Mouse (Mus musculus) liver, embryonic 12.5 days (tissue): ENCODE measurements at regions not wholly inside any gene's neighbourhood (a gene's known extent, or its start where the extent isn't known, plus 50 kb on each side); places are given as distances from the start of the nearest gene placed in this dataset.
"Not testable (repeated sequence)": the region's sequence is repeated elsewhere in the genome, so short reads cannot be mapped to it uniquely, and the experiment has no call there.

Experiments
- ATAC-seq: fragments of 200-750 bp; cut with Nextera tagmentation; 2 replicates; pipeline ENCODE4 v1.8.0; 2017; ENCODE audit warnings: moderate number of reproducible peaks, mild to moderate bottlenecking, moderate library complexity
- H3K27ac ChIP-seq: fragments of 300-500 bp; sonication (generic); 2 replicates; pipeline ENCODE4 v1.5.1; 2016; ENCODE audit warnings: mild to moderate bottlenecking
- H3K27me3 ChIP-seq: fragments of 300-500 bp; sonication (generic); replicated peaks from 2 replicates; pipeline ENCODE4 v1.6.1; 2016; ENCODE audit warnings: mild to moderate bottlenecking, moderate library complexity
- H3K36me3 ChIP-seq: fragments of 300-500 bp; sonication (generic); 2 replicates; pipeline ENCODE4 v1.6.1; 2016; ENCODE audit warnings: mild to moderate bottlenecking, moderate library complexity
- H3K4me1 ChIP-seq: fragments of 300-500 bp; sonication (generic); 2 replicates; pipeline ENCODE4 v1.6.1; 2016
- H3K4me2 ChIP-seq: fragments of 300-500 bp; sonication (generic); 2 replicates; pipeline ENCODE4 v1.6.1; 2016; ENCODE audit warnings: mild to moderate bottlenecking, moderate library complexity
- H3K4me3 ChIP-seq: fragments of 300-500 bp; sonication (generic); 2 replicates; pipeline ENCODE4 v1.5.1; 2016; ENCODE audit warnings: mild to moderate bottlenecking, moderate library complexity
- H3K9ac ChIP-seq: fragments of 300-500 bp; sonication (generic); 2 replicates; pipeline ENCODE4 v1.6.1; 2016; ENCODE audit warnings: mild to moderate bottlenecking, moderate library complexity
- H3K9me3 ChIP-seq: fragments of 300-500 bp; sonication (generic); replicated peaks from 2 replicates; pipeline ENCODE4 v1.6.1; 2016; ENCODE audit warnings: mild to moderate bottlenecking, moderate library complexity
- WGBS: fragments of 180-500 bp; shearing (Covaris S2); methylation state at CpG from one replicate; pipeline ENCODE4 v1.1.7; 2016; ENCODE audit not compliant: insufficient replicate concordance; 5-methylcytosine and 5-hydroxymethylcytosine counted together

DNA sequence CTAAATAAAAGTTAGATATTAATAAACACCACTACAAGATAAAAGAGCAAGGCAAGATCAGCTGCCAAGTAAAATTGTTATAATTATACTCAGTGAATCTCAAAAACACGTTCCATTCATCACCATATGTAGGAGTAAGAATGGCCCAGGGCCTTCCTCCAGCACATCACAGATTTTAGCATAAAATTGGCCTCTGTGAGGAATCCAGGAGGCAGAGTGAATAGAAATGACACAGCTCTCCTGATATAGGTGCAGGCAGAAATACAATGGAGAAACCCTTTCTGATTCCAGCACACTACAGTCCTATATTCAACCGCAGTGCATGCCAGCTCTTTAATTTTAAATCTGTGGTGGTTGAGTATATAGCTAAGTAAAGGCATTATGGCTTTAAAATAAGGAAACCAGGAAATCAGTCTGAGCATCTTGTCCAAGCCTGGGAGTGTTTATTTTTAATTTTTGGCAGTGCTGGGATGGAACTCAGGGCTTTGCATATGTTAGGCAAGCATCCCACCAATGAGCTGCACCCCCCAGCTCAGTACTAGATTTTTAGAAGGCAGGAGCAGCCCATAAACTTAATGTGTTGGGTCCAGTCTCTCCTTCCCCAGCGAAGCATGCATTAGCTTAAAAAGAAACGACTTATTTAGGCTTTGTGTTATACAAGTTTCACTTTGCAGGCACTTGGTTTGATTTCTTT lies 158.3 kb upstream of the Ptprz1 start:
- Histone ChIP-seq H3K27ac (no peak overlapping the region), H3K9me3 (no peaks in the 10 kb centered on the region), H3K4me1 (no peaks in the 10 kb centered on the region), H3K27me3 (no peaks in the 10 kb centered on the region), H3K4me2 (no peak overlapping the region), H3K36me3 (no peaks in the 10 kb centered on the region), H3K4me3 (no peak overlapping the region), H3K9ac (no peak overlapping the region)
- ATAC-seq = no peak
- 62% methylated on average over 4 of the region's 4 CpGs for WGBS

DNA sequence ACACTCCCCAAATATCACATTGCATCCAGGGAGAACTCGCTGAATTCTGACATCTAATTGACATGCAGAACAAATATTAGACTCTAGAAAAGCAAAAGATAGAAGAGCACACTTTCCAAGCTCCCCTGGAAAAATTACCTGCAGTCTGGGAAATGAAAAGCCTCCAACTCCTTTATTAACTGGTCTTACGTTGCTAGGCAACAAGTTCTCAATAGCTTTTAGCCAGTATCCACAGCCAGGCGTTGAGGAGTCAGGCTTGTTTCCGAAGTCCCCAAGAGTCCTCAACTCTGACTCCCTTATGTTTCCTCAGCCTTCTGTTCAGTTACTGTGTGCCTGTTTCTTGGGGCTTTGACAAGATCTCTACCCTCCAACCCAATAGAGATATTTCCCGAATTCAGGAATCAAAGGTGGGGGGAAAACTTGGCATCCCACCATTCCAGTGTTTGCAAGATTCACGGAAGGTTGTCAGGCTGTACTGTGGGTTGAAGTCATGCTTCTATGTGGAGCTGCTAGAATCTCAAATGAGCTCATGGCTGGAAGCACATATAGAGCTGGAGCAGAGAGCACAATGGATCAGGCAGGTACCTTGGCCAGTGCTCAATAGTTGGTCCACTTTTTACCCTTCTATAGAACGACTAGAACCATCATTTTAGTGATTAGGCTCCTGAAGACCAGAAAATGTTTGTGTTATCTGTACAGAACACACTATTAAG lies 159.0 kb upstream of the Ptprz1 start:
- Histone ChIP-seq H3K4me3 (no peak overlapping the region), H3K36me3 (no peaks in the 10 kb centered on the region), H3K27ac (no peak overlapping the region), H3K27me3 (no peaks in the 10 kb centered on the region), H3K9ac (no peak overlapping the region), H3K4me2 (no peak overlapping the region), H3K4me1 (no peaks in the 10 kb centered on the region), H3K9me3 (no peaks in the 10 kb centered on the region)
- no peak for ATAC-seq
- WGBS = 66% methylated on average over 7 of the region's 7 CpGs

DNA sequence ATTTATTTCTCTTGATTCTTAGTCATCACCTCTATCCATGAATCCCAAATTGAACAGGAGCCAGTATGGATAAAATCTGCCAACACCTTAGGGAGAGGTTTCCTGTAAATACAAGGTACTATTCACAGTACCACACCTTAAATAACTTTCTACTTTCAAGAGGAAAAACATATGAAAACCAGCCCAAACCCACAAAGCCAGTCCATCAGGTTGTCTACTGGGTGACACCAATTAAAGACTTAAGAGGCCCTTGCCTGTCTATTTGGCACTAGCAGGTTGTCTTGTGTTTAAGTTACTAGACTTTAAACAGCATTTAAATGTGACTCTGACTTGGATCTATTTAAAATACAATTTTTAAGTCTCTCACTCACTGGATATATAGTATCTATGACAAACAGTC lies 177.1 kb upstream of the Ptprz1 start:
- Histone ChIP-seq H3K36me3 (no peaks in the 10 kb centered on the region), H3K4me1 (no peaks in the 10 kb centered on the region), H3K4me3 (no peak overlapping the region), H3K9ac (no peak overlapping the region), H3K27me3 (no peaks in the 10 kb centered on the region), H3K4me2 (no peak overlapping the region), H3K9me3 (0 out of 2 replicates have a peak, but pooled peaks cover under 1% of the 10 kb centered on the region), H3K27ac (no peak overlapping the region)
- no peak for ATAC-seq

DNA sequence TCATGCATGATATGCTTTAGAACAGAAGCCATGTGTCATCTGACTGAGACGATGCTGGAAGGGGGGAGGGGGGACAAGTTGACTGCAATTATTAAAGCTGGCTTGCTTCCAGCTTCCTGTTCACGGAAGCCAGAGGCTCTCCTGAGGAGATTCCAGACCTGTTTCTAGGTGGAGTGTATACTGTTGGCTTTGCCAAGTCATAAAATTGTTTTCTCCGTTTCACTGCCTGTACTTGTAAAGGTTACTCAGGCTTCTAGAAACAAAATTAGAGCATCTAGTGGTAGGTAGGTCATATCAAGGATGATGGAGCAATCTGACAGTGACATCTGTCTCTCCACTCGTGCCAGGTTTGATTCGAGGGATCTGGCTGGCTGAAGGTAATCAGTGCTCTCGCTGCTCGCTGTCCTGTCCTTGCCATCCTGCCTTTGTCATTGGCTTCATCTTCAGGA lies 186.6 kb upstream of the Ptprz1 start:
- no peaks in the 10 kb centered on the region for H3K9me3 ChIP-seq
- H3K27me3 ChIP-seq = no peaks in the 10 kb centered on the region
- no peak overlapping the region for H3K4me2 ChIP-seq
- H3K36me3 ChIP-seq = no peaks in the 10 kb centered on the region
- no peak for ATAC-seq
- H3K4me3 ChIP-seq = no peak overlapping the region
- 66% methylated on average over 7 of the region's 7 CpGs for WGBS
- no peak overlapping the region for H3K9ac ChIP-seq
- H3K4me1 ChIP-seq = no peaks in the 10 kb centered on the region
- no peak overlapping the region for H3K27ac ChIP-seq

DNA sequence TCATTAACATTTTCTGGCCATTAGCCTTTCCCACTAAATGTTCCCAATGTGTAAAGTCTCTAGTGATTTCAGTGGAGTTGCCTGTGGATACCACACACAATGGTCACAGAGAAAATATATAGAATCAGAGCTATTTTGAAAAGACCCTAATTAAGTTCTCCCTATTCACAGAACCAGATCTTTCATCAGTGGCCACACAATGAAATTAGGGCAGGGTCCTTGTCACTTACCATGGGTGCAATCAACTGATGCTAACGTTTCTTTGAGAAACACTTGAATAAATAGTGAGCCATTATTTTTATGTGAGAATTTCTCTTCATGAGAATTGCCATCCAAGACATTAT lies 200.7 kb upstream of the Ptprz1 start:
- no peak overlapping the region for H3K9ac ChIP-seq
- no peak overlapping the region for H3K27ac ChIP-seq
- ATAC-seq = no peak
- H3K4me1 ChIP-seq = no peaks in the 10 kb centered on the region
- no peaks in the 10 kb centered on the region for H3K36me3 ChIP-seq
- 43% methylated on average over 1 of the region's 1 CpGs for WGBS
- H3K4me2 ChIP-seq = no peak overlapping the region
- H3K4me3 ChIP-seq = no peak overlapping the region
- H3K27me3 ChIP-seq = no peaks in the 10 kb centered on the region
- H3K9me3 ChIP-seq = no peaks in the 10 kb centered on the region

DNA sequence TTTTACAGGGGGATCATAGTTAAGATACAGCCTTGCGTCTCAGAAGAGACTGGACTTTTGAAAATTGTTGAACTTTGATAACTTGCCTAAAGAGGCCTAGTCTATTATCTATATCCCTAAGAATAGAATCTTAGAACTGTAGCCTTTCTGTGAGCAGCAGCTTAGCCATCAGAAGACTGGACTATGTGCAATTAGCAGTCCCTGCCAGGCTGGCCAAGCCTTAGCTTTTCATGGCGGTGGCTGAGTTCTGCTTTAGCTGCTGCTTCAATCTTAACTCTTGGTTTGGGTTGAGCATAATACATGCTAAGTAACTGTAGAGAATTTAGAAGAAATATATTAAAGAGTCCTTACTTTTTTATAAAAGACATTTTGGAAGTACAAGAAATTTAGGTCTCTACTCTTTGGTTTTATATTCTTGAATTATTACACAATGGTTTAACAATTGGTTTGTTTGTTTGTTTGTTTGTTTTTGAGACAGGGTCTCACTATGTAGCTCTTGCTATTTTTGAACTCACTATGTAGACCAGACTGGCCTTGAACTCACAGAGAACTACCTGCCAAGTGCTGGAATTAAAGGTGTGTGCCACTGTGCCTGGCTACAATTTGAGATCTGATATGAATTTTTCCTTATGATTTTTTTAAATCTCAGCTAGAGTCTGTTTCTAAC lies 201.2 kb upstream of the Ptprz1 start:
- no peaks in the 10 kb centered on the region for H3K4me1 ChIP-seq
- no peaks in the 10 kb centered on the region for H3K36me3 ChIP-seq
- H3K27ac ChIP-seq = no peak overlapping the region
- H3K4me2 ChIP-seq = no peak overlapping the region
- no peak overlapping the region for H3K9ac ChIP-seq
- 75% methylated on average over 2 of the region's 2 CpGs for WGBS
- ATAC-seq = no peak
- no peak overlapping the region for H3K4me3 ChIP-seq
- no peaks in the 10 kb centered on the region for H3K9me3 ChIP-seq
- H3K27me3 ChIP-seq = no peaks in the 10 kb centered on the region

DNA sequence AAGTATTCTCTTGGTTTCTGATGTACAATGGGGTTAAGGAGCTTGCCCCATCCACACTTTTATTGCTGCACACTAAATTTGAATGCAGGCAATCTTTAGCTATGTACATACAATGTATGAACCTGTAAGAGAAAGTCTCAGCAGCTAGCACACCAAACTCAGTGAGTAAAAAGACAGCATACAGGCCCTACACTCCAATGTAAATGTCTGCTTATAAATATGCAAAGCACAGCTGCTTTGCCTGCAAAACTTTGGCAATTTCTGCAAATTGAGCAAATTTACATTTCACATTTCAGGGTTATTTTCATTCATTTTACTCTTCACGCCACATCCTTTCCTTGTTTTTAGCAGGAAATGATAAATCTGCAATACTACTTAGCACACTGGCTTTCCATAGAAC lies 203.8 kb upstream of the Ptprz1 start:
- no peaks in the 10 kb centered on the region for H3K4me1 ChIP-seq
- ATAC-seq = no peak
- H3K27me3 ChIP-seq = no peaks in the 10 kb centered on the region
- H3K9ac ChIP-seq = no peak overlapping the region
- H3K9me3 ChIP-seq = no peaks in the 10 kb centered on the region
- WGBS = 74% methylated on average over 1 of the region's 1 CpGs
- H3K36me3 ChIP-seq = no peaks in the 10 kb centered on the region
- H3K4me2 ChIP-seq = no peak overlapping the region
- no peak overlapping the region for H3K4me3 ChIP-seq
- no peak overlapping the region for H3K27ac ChIP-seq

DNA sequence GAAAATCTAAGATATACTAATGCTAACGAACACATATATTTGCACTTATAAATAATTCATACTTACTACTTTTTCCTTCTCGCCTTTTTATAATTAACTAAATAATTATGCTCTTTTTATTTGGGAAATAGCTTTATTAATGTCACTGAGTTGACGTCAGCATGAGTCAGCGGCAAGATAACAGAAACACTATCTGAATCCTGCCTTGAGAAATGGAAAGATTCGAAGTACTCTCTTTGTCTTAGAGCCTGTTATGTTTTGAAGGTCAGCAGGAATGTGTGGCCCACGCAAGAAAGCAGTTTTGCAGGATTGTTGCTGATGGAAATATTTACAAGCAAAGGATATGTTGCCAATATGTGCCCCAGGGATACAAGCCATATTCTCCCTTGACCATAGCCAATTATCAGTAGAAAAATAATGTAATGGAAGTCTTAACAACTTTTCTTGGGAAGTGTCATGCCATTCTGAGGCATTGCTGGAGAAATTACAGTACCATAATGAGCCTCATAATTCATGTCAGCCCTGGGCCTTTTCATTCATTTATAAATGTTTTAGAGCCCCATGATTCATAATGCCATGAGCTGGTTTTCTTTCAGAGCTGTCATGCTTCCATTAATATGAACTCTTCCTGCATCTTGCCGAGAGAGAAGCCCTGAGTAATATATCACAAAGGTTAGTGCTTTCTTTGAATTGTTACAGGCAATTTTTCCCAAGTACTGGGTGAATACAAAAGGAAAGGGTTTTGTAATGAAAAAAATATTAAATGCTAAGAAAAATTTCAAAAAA lies 206.9 kb upstream of the Ptprz1 start:
- no peak overlapping the region for H3K9ac ChIP-seq
- H3K4me1 ChIP-seq = no peaks in the 10 kb centered on the region
- no peak for ATAC-seq
- WGBS = 64% methylated on average over 7 of the region's 7 CpGs
- no peak overlapping the region for H3K4me3 ChIP-seq
- no peaks in the 10 kb centered on the region for H3K36me3 ChIP-seq
- no peak overlapping the region for H3K27ac ChIP-seq
- no peak overlapping the region for H3K4me2 ChIP-seq
- H3K9me3 ChIP-seq = no peaks in the 10 kb centered on the region
- H3K27me3 ChIP-seq = no peaks in the 10 kb centered on the region

DNA sequence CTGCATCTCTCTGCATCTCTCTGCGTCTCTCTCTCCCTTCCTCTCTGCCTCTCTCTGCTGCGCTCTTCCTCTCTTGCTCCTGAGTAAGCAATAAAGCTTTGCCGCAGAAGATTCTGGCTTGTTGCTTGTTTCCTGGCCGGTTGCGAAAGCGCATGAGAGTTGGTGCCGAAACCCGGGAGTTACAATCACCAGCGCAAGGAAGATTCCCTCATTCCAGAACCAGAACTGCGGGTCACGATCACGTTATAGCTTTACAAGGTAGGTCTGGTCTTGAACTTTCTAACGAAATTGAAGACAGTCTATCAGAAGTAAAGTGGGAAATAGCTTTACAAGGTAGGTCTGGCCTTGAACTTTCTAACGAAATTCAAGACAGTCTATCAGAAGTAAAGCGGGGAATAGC lies 217.9 kb upstream of the Ptprz1 start:
- H3K9ac ChIP-seq, H3K27me3 ChIP-seq, ATAC-seq, H3K4me1 ChIP-seq, H3K9me3 ChIP-seq, H3K27ac ChIP-seq, H3K4me3 ChIP-seq, H3K4me2 ChIP-seq, H3K36me3 ChIP-seq: not testable (repeated sequence)
- WGBS = 83% methylated on average over 15 of the region's 15 CpGs

DNA sequence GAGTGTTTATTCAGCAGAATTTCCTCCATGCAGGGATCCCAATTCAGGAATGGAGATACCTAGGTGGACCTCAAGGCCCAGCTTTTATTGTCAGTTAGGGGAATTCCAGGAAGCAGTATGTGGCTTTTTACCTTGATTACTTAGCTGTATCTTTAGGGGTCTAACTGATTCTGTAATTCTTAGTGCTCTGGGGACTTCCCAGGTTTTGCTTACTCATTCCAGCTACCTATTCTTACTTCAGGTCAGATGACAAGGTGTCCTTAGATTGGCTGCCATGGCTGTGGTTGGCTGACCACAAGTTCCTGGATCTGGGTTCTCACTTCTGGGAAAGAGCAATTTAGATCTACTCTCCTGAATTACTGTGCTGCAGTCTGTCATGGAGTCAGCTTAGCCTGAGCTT lies 235.2 kb upstream of the Ptprz1 start:
- Histone ChIP-seq H3K27ac (no peak overlapping the region), H3K9ac (no peak overlapping the region), H3K27me3 (no peaks in the 10 kb centered on the region), H3K9me3 (no peaks in the 10 kb centered on the region), H3K4me3 (no peak overlapping the region), H3K36me3 (no peaks in the 10 kb centered on the region), H3K4me1 (no peaks in the 10 kb centered on the region), H3K4me2 (no peak overlapping the region)
- no peak for ATAC-seq

DNA sequence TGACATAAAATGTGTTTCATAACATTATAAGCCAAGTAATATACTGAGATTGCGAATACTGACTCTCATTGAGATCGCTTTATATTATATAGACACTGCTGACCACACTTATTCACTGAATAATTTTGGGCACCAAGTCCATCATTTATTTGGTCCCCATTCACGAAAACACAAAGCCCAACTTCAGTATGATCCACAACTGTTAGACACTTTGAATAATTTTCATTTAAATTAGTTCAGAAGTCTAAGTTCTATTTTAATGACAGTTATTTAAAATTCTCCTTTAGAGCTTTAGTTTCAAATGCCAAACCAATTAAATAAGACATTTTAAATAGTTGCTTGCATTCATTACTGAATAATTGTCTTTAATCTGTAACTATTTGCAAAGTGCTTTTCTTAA lies 240.2 kb upstream of the Ptprz1 start:
- Histone ChIP-seq H3K27me3 (no peaks in the 10 kb centered on the region), H3K4me1 (no peaks in the 10 kb centered on the region), H3K4me2 (no peak overlapping the region), H3K36me3 (no peaks in the 10 kb centered on the region), H3K4me3 (no peak overlapping the region), H3K27ac (no peak overlapping the region), H3K9ac (no peak overlapping the region), H3K9me3 (no peaks in the 10 kb centered on the region)
- no peak for ATAC-seq
- 55% methylated on average over 3 of the region's 3 CpGs for WGBS

DNA sequence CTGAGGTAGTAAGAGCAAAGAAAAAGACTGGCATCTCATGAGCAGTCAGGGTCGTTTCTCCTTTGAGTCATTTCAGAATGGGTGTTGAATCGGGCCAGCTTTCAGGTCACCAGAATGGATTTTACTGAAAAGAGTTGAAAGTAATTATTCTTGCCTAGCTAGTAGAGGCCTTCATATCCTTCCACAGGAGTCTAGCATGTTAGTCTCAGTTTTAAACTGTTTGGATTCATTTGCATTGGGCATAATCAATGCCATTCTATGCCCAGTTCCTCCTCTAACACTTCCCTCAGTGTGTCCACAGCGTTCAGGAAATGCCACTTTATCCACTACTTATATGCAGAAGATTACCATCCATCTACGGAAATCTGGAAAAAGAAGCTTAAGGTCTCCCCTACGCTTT lies 240.6 kb upstream of the Ptprz1 start:
- no peaks in the 10 kb centered on the region for H3K36me3 ChIP-seq
- no peaks in the 10 kb centered on the region for H3K9me3 ChIP-seq
- H3K4me2 ChIP-seq = no peak overlapping the region
- H3K27ac ChIP-seq = no peak overlapping the region
- H3K4me3 ChIP-seq = no peak overlapping the region
- WGBS = 44% methylated on average over 5 of the region's 5 CpGs
- H3K4me1 ChIP-seq = no peaks in the 10 kb centered on the region
- no peaks in the 10 kb centered on the region for H3K27me3 ChIP-seq
- no peak overlapping the region for H3K9ac ChIP-seq
- ATAC-seq = no peak
